Mouse (Mus musculus) MEL (cell line): ENCODE data around the gene Afdn.

Source experiments
- BHLHE40 ChIP-seq: IDR thresholded peaks from 2 replicates; pipeline ENCODE4 v1.6.1; 2012; ENCODE audit warnings: low read depth, mild to moderate bottlenecking, inconsistent platforms, low read length, improper control_type of control experiment, borderline replicate concordance
- CHD1 ChIP-seq: IDR thresholded peaks from 2 replicates; pipeline ENCODE4 v1.6.1; 2012; ENCODE audit warnings: low read depth, mild to moderate bottlenecking, inconsistent platforms, low read length, improper control_type of control experiment
- CTCF ChIP-seq, 3 experiments: IDR thresholded peaks in 2 of 3; conservative IDR thresholded peaks in 1 of 3; 2 replicates each; pipeline ENCODE4 v1.5.1; 2011 to 2012; ENCODE audit warnings: low read length in 3 of 3, low read depth in 2 of 3, mild to moderate bottlenecking in 2 of 3, improper control_type of control experiment in 1 of 3, inconsistent platforms in 1 of 3, mixed read lengths in 1 of 3, moderate library complexity in 1 of 3; ENCODE audit not compliant: control insufficient read depth in 1 of 3, insufficient read depth in 1 of 3, poor library complexity in 1 of 3, severe bottlenecking in 1 of 3
- EP300 ChIP-seq, 2 experiments: IDR thresholded peaks; 2 replicates each; pipeline ENCODE4 v1.6.1; 2011; ENCODE audit warnings: improper control_type of control experiment in 2 of 2, low read length in 2 of 2, low read depth in 1 of 2, mild to moderate bottlenecking in 1 of 2
- POLR2A ChIP-seq, 2 experiments: IDR thresholded peaks; 2 replicates each; pipeline ENCODE4 v1.6.1; 2011 to 2012; ENCODE audit warnings: low read length in 2 of 2, mild to moderate bottlenecking in 2 of 2, control low read depth in 1 of 2, improper control_type of control experiment in 1 of 2, low read depth in 1 of 2, moderate library complexity in 1 of 2; ENCODE audit not compliant: control insufficient read depth in 1 of 2, insufficient read depth in 1 of 2, poor library complexity in 1 of 2
- POLR2AphosphoS5 ChIP-seq: IDR thresholded peaks from 2 replicates; pipeline ENCODE4 v1.6.1; 2012; ENCODE audit warnings: low read depth, borderline replicate concordance, mild to moderate bottlenecking, inconsistent platforms, low read length, moderate library complexity, mixed read lengths
- TAL1 ChIP-seq: IDR thresholded peaks from 2 replicates; pipeline ENCODE4 v1.6.1; 2012; ENCODE audit warnings: mild to moderate bottlenecking, inconsistent platforms, low read length, moderate library complexity, mixed read lengths
- TBP ChIP-seq: IDR thresholded peaks from 2 replicates; pipeline ENCODE4 v1.8.0; 2011; ENCODE audit warnings: low read depth, low read length, improper control_type of control experiment
- USF1 ChIP-seq: IDR thresholded peaks from 2 replicates; pipeline ENCODE4 v1.6.1; 2014; ENCODE audit warnings: low read depth, mild to moderate bottlenecking, inconsistent platforms, low read length, improper control_type of control experiment, moderate library complexity
- ZNF384 ChIP-seq: IDR thresholded peaks from 2 replicates; pipeline ENCODE4 v1.6.1; 2012; ENCODE audit warnings: low read depth, mild to moderate bottlenecking, inconsistent platforms, low read length, improper control_type of control experiment

- TF ChIP-seq EP300 (IDR thresholded peaks at IDR 0.05; ENCODE audit: low read depth in 1 of 2, low read length in 2 of 2) = no peak
- TF ChIP-seq CTCF (IDR thresholded peaks at IDR 0.05 in 2 of 3, conservative IDR thresholded peaks at IDR 0.05 in 1 of 3; ENCODE audit: control insufficient read depth in 1 of 3, insufficient read depth in 1 of 3, low read depth in 2 of 3, low read length in 3 of 3, poor library complexity in 1 of 3, severe bottlenecking in 1 of 3) = no peak
- TF ChIP-seq USF1 = no peak
- no peak for TF ChIP-seq ZNF384
- no peak for TF ChIP-seq TBP
- no peak for TF ChIP-seq POLR2A (IDR thresholded peaks at IDR 0.05; ENCODE audit: control insufficient read depth in 1 of 2, insufficient read depth in 1 of 2, low read depth in 1 of 2, low read length in 2 of 2, poor library complexity in 1 of 2)
- TF ChIP-seq TAL1 = no peak
- no peak for TF ChIP-seq BHLHE40
- TF ChIP-seq POLR2AphosphoS5 = no peak
- no peak for TF ChIP-seq CHD1
Measured at GRCm38 (mm10) chr17:13738916-13739315, 21.4 kb upstream of the Afdn start.
